Mouse (Mus musculus) lung, adult 2 months (tissue): ENCODE measurements around the gene Dlec1.

Source experiments
- CTCF ChIP-seq: fragments of 200-500 bp; IDR thresholded peaks from 2 replicates; pipeline ENCODE4 v1.5.1; 2011; ENCODE audit warnings: mild to moderate bottlenecking, low read length, control low read depth; ENCODE audit not compliant: insufficient read depth
- POLR2A ChIP-seq: fragments of 200-500 bp; IDR thresholded peaks from 2 replicates; pipeline ENCODE4 v1.6.1; 2011; ENCODE audit warnings: low read depth, mild to moderate bottlenecking, control low read depth, low read length, borderline replicate concordance; ENCODE audit errors: extremely low read depth

- TF ChIP-seq POLR2A (no peak), CTCF (no peak)
Measured at GRCm38 (mm10) chr9:119082039-119082438, 20.2 kb upstream of the Dlec1 start.
